9 mouse cellular contexts compared by ENCODE assay signal in the genomic region with DNA sequence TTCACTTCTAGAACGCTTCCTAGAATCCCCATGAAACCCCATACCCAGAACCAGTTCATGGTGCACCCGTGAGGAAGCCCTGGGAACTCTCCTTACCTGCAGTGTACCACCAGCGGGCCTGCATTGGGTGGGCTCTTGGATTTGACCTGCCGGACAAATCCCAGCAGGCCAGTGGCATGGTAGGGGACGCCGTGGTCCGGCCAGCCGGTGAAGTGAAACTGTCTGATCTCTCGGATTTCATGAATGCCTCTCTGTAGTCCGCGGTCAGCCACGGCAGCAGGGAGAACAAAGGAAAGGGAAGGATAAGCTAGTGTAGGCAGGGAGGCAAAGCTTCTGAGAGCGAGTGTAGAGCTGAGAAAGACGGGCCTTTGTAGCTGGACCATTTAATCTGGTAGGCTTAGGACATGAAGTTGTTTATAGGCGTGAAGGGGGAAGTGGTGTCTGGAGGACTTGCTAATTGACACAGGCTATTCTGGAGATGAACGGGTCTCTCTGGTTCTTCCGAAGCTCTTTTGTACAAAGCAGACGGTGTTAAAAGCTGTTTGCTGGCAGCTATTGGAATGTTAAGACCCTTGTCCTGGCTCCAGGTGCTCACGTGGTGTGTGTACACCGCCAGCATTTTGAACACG.
DNase-seq lines count a peak whose midpoint lies in the region; ATAC-seq lines count a peak whose summit lies in the region.
"Had no signal": no experiment of that assay in that cellular context is flagged by ENCODE, and none has a peak within 500 bp of the region (broad histone marks: within the 10 kb centered on the region; RNA-seq: fewer than 3 reads in every experiment).

No protein-coding gene starts in this region.

- H3K4me2 ChIP-seq in heart, embryonic 14.5 days (ENCODE audit: low read length): peak overlapping the region; percentile 27
- no peak overlapping the region for H3K4me2 ChIP-seq in hindbrain, embryonic 13.5 days
- H3K4me2 ChIP-seq in midbrain, embryonic 15.5 days: peak overlapping the region; percentile 7; the same call in 1 of the 2 replicates

- H3K9me3 ChIP-seq in heart, embryonic 14.5 days (ENCODE audit: control insufficient read depth, low read length): no peaks in the 10 kb centered on the region
- no peaks in the 10 kb centered on the region for H3K9me3 ChIP-seq in hindbrain, embryonic 13.5 days
- H3K9me3 ChIP-seq in midbrain, embryonic 15.5 days: no peaks in the 10 kb centered on the region

- peaks cover 18% of the 10 kb centered on the region for H3K36me3 ChIP-seq in heart, embryonic 14.5 days (ENCODE audit: control insufficient read depth, insufficient read depth, low read length)
- peaks cover 7% of the 10 kb centered on the region for H3K36me3 ChIP-seq in hindbrain, embryonic 13.5 days
- no peaks in the 10 kb centered on the region for H3K36me3 ChIP-seq in midbrain, embryonic 15.5 days (replicated peaks)

- H3K4me3 ChIP-seq in heart, embryonic 14.5 days (ENCODE audit: control insufficient read depth in 1 of 2, insufficient read depth in 1 of 2, low read depth in 1 of 2, low read length in 2 of 2): no peak overlapping the region
- no peak overlapping the region for H3K4me3 ChIP-seq in hindbrain, embryonic 13.5 days
- H3K4me3 ChIP-seq in midbrain, embryonic 15.5 days: no peak overlapping the region

- WGBS in heart, embryonic 14.5 days: 52% methylated on average over 21 of the region's 21 CpGs
- 33% methylated on average over 21 of the region's 21 CpGs for WGBS in hindbrain, embryonic 13.5 days
- WGBS in midbrain, embryonic 15.5 days: 15% methylated on average over 21 of the region's 21 CpGs

- no peak overlapping the region for H3K9ac ChIP-seq in heart, embryonic 14.5 days (ENCODE audit: low read length)
- no peak overlapping the region for H3K9ac ChIP-seq in hindbrain, embryonic 13.5 days
- no peak overlapping the region for H3K9ac ChIP-seq in midbrain, embryonic 15.5 days

- H3K27me3 ChIP-seq in heart, embryonic 14.5 days (ENCODE audit: control insufficient read depth, insufficient read depth, low read length): no peaks in the 10 kb centered on the region
- 0 out of 2 replicates have a peak, but pooled peaks cover 4% of the 10 kb centered on the region for H3K27me3 ChIP-seq in hindbrain, embryonic 13.5 days
- 0 out of 2 replicates have a peak, but pooled peaks cover 3% of the 10 kb centered on the region for H3K27me3 ChIP-seq in midbrain, embryonic 15.5 days (replicated peaks)

- ATAC-seq in heart, embryonic 14.5 days (ENCODE audit: insufficient number of reproducible peaks, insufficient read depth, low FRiP score, low read depth): no peak
- ATAC-seq in hindbrain, embryonic 13.5 days (ENCODE audit: low FRiP score): peak; percentile 52; the same call in 1 of the 2 replicates
- ATAC-seq in midbrain, embryonic 15.5 days (replicated peaks): peak; percentile 76
- no peak for ATAC-seq in megakaryocyte-erythroid progenitor cell, adult 5-6 weeks (replicated peaks; ENCODE audit: low FRiP score, low TSS enrichment, poor library complexity, severe bottlenecking)

- no peak overlapping the region for H3K27ac ChIP-seq in heart, embryonic 14.5 days (replicated peaks in 1 of 2; ENCODE audit: control insufficient read depth in 1 of 2, insufficient read depth in 1 of 2, low read depth in 2 of 2, low read length in 2 of 2)
- H3K27ac ChIP-seq in hindbrain, embryonic 13.5 days: peak overlapping the region; percentile 53; the same call in 1 of the 2 replicates
- H3K27ac ChIP-seq in midbrain, embryonic 15.5 days: peak overlapping the region; percentile 62

- DNase-seq in heart, postnatal 4 days: no peak
- DNase-seq in embryo, embryonic 9.5 days (ENCODE audit: extremely low spot score): peak; percentile 52
- no peak for DNase-seq in thymus, postnatal 14 days
- no peak for DNase-seq in layer of hippocampus, adult 9-11 months
- DNase-seq: cerebellum, adult 9-10 months had no signal

- peaks cover 9 to 10% of the 10 kb centered on the region in 2 experiments; a peak in 3 of 4 replicates for H3K4me1 ChIP-seq in heart, embryonic 14.5 days (ENCODE audit: control insufficient read depth in 2 of 2, insufficient read depth in 2 of 2, low read length in 2 of 2)
- H3K4me1 ChIP-seq in hindbrain, embryonic 13.5 days (replicated peaks): peaks cover 30% of the 10 kb centered on the region
- peaks cover 27% of the 10 kb centered on the region for H3K4me1 ChIP-seq in midbrain, embryonic 15.5 days

Comparison
In these comparisons a context has a peak if more than half of its experiments do, and no peak if none do; other contexts are left out.
1. ATAC-seq: peak in hindbrain, embryonic 13.5 days (single experiment) and midbrain, embryonic 15.5 days (single experiment); none in heart, embryonic 14.5 days (single experiment) and megakaryocyte-erythroid progenitor cell, adult 5-6 weeks (single experiment).
2. H3K27ac ChIP-seq: peak in hindbrain, embryonic 13.5 days (single experiment) and midbrain, embryonic 15.5 days (single experiment); none in heart, embryonic 14.5 days (0 of 2).